Mouse (Mus musculus) ZHBTc4 (cell line): ENCODE results near the gene Slc45a2.

Source experiments
- DNase-seq: peaks from one replicate; pipeline ENCODE4 v3.0.0-alpha.2; 2011; ENCODE audit warnings: low read depth, low spot score

Slc45a2 gene

GRCm38 (mm10) chr15:11000421-11000820 lies at the start of gene Slc45a2:
TSS of gene Slc45a2 (plus strand) at chr15:11000721.
- DNase-seq = peak; percentile 19

- peak; percentile 41 for DNase-seq
These were observed 48.4 kb upstream of the Slc45a2 start, which contains the start of gene C1qtnf3 for GRCm38 (mm10) chr15:10951951-10952759. TSS of gene C1qtnf3 (plus strand) at chr15:10952332.

GRCm38 (mm10) chr15:10952760-10953305 lies 47.7 kb upstream of the Slc45a2 start:
- DNase-seq = no peak

DNA sequence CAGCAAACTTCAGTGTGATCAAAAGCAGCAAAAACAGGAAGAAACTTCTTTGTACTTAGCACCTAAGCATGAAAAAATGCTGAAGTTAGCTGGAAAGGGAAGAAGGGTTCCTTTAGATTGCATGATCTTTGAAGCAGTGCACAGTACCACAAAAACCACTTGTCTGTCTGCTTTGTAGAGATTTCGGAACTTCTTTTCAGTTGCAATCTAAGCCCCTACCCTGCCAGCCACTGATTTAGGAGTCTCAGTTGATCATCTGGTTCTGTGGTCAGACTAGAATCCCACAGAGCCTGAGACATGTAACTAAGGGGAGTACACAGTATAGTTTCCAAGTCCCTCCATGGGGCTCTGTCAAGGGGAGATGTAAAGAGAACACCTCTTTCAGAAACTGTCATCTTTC lies 47.1 kb upstream of the Slc45a2 start:
- DNase-seq = no peak

- DNase-seq = no peak
These were observed 46.0 kb upstream of the Slc45a2 start for GRCm38 (mm10) chr15:10954381-10955016.

- DNase-seq = no peak
These were observed 45.4 kb upstream of the Slc45a2 start for GRCm38 (mm10) chr15:10955156-10955555.

DNA sequence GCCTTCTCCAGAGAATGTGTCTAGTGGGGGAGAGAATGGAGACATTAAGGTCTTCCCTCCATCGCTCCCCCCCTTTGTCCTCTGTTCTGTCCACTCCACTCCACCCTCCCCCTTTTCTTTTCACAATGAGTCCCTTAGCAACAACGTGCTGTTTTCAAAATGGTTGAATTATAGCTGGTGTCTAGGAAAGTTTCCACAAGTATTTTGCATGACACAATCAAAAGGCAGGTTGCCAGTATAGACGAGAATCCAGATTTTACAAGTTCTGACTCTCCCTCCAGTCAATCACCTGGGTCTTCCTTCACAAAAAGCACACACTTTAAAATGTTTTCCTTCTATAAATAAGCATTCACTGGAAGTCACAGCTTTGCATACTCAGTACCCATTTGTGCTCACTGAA lies 43.8 kb upstream of the Slc45a2 start:
- no peak for DNase-seq

DNA sequence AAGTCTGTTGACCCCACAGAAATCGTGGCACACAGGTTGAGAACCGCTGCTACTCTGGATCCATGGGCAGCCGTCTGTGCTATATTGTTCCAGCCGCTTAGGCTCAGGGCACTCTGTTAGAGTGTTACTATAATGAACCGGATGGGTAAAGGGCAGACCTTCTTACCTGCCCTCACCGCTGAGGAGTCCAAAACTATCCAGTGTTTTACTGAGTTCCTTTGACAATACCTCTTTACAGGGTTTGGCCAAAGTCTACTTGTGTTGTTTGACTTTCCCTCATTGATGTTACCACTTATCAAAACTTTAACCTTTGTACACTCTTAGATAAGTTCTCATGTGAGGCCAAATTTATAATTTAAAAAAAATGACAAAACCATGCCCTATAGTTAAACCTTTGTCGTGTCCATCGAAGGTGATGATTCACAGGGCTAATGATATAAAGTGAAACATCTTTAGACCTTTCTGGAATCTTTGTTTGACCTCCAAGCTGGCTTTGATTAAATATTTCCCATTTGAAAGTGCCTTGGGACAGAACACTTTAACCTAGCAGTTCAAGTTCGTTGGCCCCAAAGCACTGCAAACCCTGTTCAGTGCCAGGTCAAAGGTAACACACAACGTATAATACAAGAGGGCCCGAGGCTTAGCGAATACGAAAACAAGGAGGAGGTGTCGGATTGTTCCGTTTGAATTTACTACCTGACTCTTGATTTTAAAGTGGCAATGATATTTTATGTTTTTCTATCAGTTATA lies 41.1 kb upstream of the Slc45a2 start:
- DNase-seq = no peak

GRCm38 (mm10) chr15:10960267-10960666 lies 40.3 kb upstream of the Slc45a2 start:
- DNase-seq = no peak

DNA sequence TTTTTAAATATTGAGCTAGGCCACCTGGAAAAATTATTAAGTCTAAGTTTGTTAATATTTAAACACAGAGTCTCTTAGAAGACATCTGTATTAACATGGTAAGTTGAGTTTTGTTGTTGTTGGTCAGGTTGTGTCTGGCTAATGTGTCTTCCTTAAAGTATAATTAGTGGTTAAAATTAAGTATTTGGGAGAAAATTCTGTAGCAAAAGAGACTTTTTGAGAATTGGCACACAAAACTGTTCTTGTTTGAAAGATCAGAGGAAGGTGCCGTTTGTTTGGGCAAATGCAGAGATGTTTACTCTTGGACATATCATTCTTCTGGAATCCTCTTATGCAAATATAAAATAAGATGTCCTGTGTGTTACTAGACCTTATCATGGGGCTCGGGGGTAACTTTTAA lies 37.9 kb upstream of the Slc45a2 start:
- no peak for DNase-seq

GRCm38 (mm10) chr15:10969439-10969838 lies 31.1 kb upstream of the Slc45a2 start:
- DNase-seq = no peak

- no peak for DNase-seq
These were observed 29.7 kb upstream of the Slc45a2 start for GRCm38 (mm10) chr15:10970777-10971176.

DNA sequence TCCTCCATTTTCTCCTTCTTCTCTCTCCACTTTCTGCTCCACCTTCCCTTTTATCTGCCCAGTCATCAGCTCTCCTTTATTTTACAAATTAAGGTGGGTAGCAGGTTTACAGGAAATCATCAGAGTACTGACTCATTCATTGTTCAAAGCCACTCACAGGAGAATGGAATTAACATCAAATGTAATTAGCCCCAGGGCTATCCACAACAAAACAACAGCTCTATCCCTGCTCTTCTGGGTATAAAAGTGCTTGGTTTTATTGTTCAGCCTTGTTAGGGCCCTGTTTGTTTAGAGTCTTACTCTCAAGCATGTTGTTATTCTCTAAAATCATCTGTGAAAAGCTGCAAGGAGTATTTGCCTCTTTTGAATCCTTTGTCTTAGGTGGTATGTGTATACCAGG lies 23.4 kb upstream of the Slc45a2 start:
- peak; percentile 91 for DNase-seq

GRCm38 (mm10) chr15:10980712-10981111 lies 19.8 kb upstream of the Slc45a2 start:
- DNase-seq = no peak

GRCm38 (mm10) chr15:10981377-10982063 lies 19.0 kb upstream of the Slc45a2 start, which contains the start of gene Amacr:
TSS of gene Amacr (plus strand) at chr15:10981756.
- DNase-seq = peak; percentile 96

GRCm38 (mm10) chr15:10982064-10982435 lies 18.5 kb upstream of the Slc45a2 start:
- no peak for DNase-seq

- no peak for DNase-seq
These were observed 14.8 kb upstream of the Slc45a2 start for GRCm38 (mm10) chr15:10985756-10986155.

DNA sequence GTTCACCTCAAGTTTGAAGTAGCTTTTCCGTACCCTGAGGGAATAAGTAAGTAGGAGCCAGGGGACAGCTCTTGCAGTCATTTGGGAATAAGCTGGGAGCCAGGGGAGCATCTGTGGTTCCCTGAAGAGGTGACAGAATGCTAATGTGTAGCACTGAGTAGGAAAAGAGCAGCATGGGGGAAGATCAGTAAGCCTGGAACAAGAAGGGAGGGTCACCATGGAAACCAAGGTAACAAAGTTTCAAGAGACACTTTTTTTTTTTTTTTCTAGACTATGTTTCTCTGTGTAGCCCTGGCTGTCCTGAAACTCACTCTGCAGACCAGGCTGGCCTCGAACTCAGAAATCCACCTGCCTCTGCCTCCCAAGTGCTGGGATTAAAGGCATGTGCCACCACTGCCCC lies 14.0 kb upstream of the Slc45a2 start:
- peak; percentile 37 for DNase-seq

GRCm38 (mm10) chr15:10990411-10990810 lies 10.1 kb upstream of the Slc45a2 start:
- DNase-seq = peak; percentile 83

- no peak for DNase-seq
These were observed 9.0 kb upstream of the Slc45a2 start for GRCm38 (mm10) chr15:10991566-10991965.

DNA sequence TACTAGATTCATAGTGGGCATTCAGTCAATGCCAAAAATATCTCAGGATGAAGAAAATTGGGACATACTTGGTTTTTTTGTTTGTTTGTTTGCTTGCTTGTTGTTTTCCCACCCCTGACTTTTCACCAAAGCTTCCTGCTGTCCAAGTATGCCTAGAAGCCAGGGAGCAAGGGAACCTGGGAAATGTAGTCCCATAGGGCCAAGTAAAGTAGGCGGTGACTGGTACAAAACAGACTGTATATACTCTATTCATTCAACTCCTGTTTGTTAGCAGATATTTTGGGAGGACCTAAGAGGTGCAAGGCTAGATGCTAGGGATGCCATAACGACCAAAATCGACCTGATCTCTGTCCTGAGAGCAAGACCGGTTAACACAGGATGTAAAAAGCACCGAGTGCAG lies 689 bp upstream of the Slc45a2 start:
- DNase-seq = peak; percentile 46
